Mouse (Mus musculus) limb, embryonic 15.5 days (tissue): ENCODE results near the gene Fzd4. TPM values are rescaled to one million over a fixed set of nuclear protein-coding genes. Genes with fewer than 3 reads are reported as not detected.

Experiments used
- ATAC-seq: fragments of 200-750 bp; cut with Nextera tagmentation; 2 replicates; pipeline ENCODE4 v1.8.0; 2017; ENCODE audit warnings: low read depth, moderate TSS enrichment; ENCODE audit not compliant: insufficient number of reproducible peaks, low FRiP score, low TSS enrichment
- H3K27ac ChIP-seq: fragments of 300-500 bp; sonication (generic); 2 replicates; pipeline ENCODE4 v1.5.1; 2015; ENCODE audit warnings: moderate library complexity, mild to moderate bottlenecking, inconsistent platforms
- H3K27me3 ChIP-seq: fragments of 300-500 bp; sonication (generic); 2 replicates; pipeline ENCODE4 v1.6.1; 2015; ENCODE audit warnings: inconsistent platforms
- H3K36me3 ChIP-seq: fragments of 300-500 bp; sonication (generic); 2 replicates; pipeline ENCODE4 v1.6.1; 2015; ENCODE audit warnings: inconsistent platforms
- H3K4me1 ChIP-seq: fragments of 300-500 bp; sonication (generic); 2 replicates; pipeline ENCODE4 v1.6.1; 2015; ENCODE audit warnings: inconsistent platforms
- H3K4me2 ChIP-seq: fragments of 300-500 bp; sonication (generic); 2 replicates; pipeline ENCODE4 v1.6.1; 2015; ENCODE audit warnings: mild to moderate bottlenecking, inconsistent platforms
- H3K4me3 ChIP-seq: fragments of 300-500 bp; sonication (generic); 2 replicates; pipeline ENCODE4 v1.5.1; 2015; ENCODE audit warnings: mild to moderate bottlenecking, inconsistent platforms
- H3K9ac ChIP-seq: fragments of 300-500 bp; sonication (generic); 2 replicates; pipeline ENCODE4 v1.6.1; 2015; ENCODE audit warnings: inconsistent platforms
- H3K9me3 ChIP-seq: fragments of 300-500 bp; sonication (generic); 2 replicates; pipeline ENCODE4 v1.6.1; 2016; ENCODE audit warnings: inconsistent platforms
- WGBS: fragments of 180-500 bp; shearing (Covaris S2); methylation state at CpG from one replicate; pipeline ENCODE4 v1.1.7; 2015; 5-methylcytosine and 5-hydroxymethylcytosine counted together
- polyA plus RNA-seq: library from polyadenylated mRNA; unstranded; fragments of >200 nt; fragmentation: Nextera tagmentation; extraction: Ambion mirVana; gene quantifications from 2 replicates; pipeline ENCODE4 v1.2.1, GENCODE M21; 2015

Gene Fzd4
- polyA plus RNA-seq, 1 experiment from 2014 or later: 12.3 TPM

GRCm38 (mm10) chr7:89418917-89419679 is 14.9 kb downstream of the Fzd4 start:
- ATAC-seq: no peak
- 54% methylated on average over 3 of the region's 3 CpGs for WGBS
- Histone ChIP-seq H3K4me2 (no peak overlapping the region), H3K27me3 (no peaks in the 10 kb centered on the region), H3K9me3 (no peaks in the 10 kb centered on the region), H3K27ac (no peak overlapping the region), H3K9ac (no peak overlapping the region), H3K4me1 (peaks cover 10% of the 10 kb centered on the region), H3K4me3 (no peak overlapping the region), H3K36me3 (no peaks in the 10 kb centered on the region)

- Histone ChIP-seq H3K9me3 (no peaks in the 10 kb centered on the region), H3K4me3 (no peak overlapping the region), H3K9ac (no peak overlapping the region), H3K27me3 (no peaks in the 10 kb centered on the region), H3K36me3 (no peaks in the 10 kb centered on the region), H3K4me2 (no peak overlapping the region), H3K27ac (no peak overlapping the region), H3K4me1 (peaks cover 10% of the 10 kb centered on the region)
- no peak for ATAC-seq
- WGBS: 93% methylated on average over 5 of the region's 5 CpGs
Measured at GRCm38 (mm10) chr7:89421294-89421693, 17.1 kb downstream of the Fzd4 start.

GRCm38 (mm10) chr7:89422650-89423049 is 18.5 kb downstream of the Fzd4 start:
- 39% methylated on average over 8 of the region's 8 CpGs for WGBS
- Histone ChIP-seq H3K4me3 (no peak overlapping the region), H3K27me3 (no peaks in the 10 kb centered on the region), H3K4me1 (peaks cover 9% of the 10 kb centered on the region), H3K27ac (no peak overlapping the region), H3K9me3 (no peaks in the 10 kb centered on the region), H3K36me3 (no peaks in the 10 kb centered on the region), H3K9ac (no peak overlapping the region), H3K4me2 (no peak overlapping the region)
- no peak for ATAC-seq

- no peaks in the 10 kb centered on the region for H3K9me3 ChIP-seq
- H3K9ac ChIP-seq: no peak overlapping the region
- H3K4me3 ChIP-seq: no peak overlapping the region
- H3K4me2 ChIP-seq: no peak overlapping the region
- no peaks in the 10 kb centered on the region for H3K36me3 ChIP-seq
- no peak overlapping the region for H3K27ac ChIP-seq
- peaks cover 4% of the 10 kb centered on the region for H3K4me1 ChIP-seq
- no peak for ATAC-seq
- WGBS: 24% methylated on average over 5 of the region's 5 CpGs
- H3K27me3 ChIP-seq: no peaks in the 10 kb centered on the region
Measured at GRCm38 (mm10) chr7:89423194-89423593, 19.0 kb downstream of the Fzd4 start.

- Histone ChIP-seq H3K4me1 (no peaks in the 10 kb centered on the region), H3K9ac (no peak overlapping the region), H3K4me2 (no peak overlapping the region), H3K4me3 (no peak overlapping the region), H3K27me3 (no peaks in the 10 kb centered on the region), H3K36me3 (no peaks in the 10 kb centered on the region), H3K27ac (no peak overlapping the region), H3K9me3 (no peaks in the 10 kb centered on the region)
- no peak for ATAC-seq
- 38% methylated on average over 8 of the region's 8 CpGs for WGBS
Measured at GRCm38 (mm10) chr7:89423688-89424255, 19.6 kb downstream of the Fzd4 start.

GRCm38 (mm10) chr7:89424659-89425058 is 20.5 kb downstream of the Fzd4 start:
- H3K4me2 ChIP-seq: no peak overlapping the region
- H3K27me3 ChIP-seq: no peaks in the 10 kb centered on the region
- H3K9me3 ChIP-seq: no peaks in the 10 kb centered on the region
- WGBS: 79% methylated on average over 5 of the region's 5 CpGs
- ATAC-seq: no peak
- H3K9ac ChIP-seq: no peak overlapping the region
- H3K36me3 ChIP-seq: no peaks in the 10 kb centered on the region
- no peak overlapping the region for H3K27ac ChIP-seq
- no peak overlapping the region for H3K4me3 ChIP-seq
- H3K4me1 ChIP-seq: no peaks in the 10 kb centered on the region

GRCm38 (mm10) chr7:89425803-89426725 is 21.9 kb downstream of the Fzd4 start:
- no peaks in the 10 kb centered on the region for H3K36me3 ChIP-seq
- no peak overlapping the region for H3K9ac ChIP-seq
- no peaks in the 10 kb centered on the region for H3K27me3 ChIP-seq
- no peaks in the 10 kb centered on the region for H3K4me1 ChIP-seq
- 46% methylated on average over 11 of the region's 11 CpGs for WGBS
- no peak overlapping the region for H3K27ac ChIP-seq
- ATAC-seq: no peak
- H3K9me3 ChIP-seq: no peaks in the 10 kb centered on the region
- H3K4me2 ChIP-seq: no peak overlapping the region
- no peak overlapping the region for H3K4me3 ChIP-seq

GRCm38 (mm10) chr7:89427101-89427500 is 22.9 kb downstream of the Fzd4 start:
- H3K9me3 ChIP-seq: no peaks in the 10 kb centered on the region
- no peaks in the 10 kb centered on the region for H3K36me3 ChIP-seq
- 26% methylated on average over 5 of the region's 5 CpGs for WGBS

GRCm38 (mm10) chr7:89428804-89429203 is 24.6 kb downstream of the Fzd4 start:
- no peak overlapping the region for H3K27ac ChIP-seq
- ATAC-seq: no peak
- 87% methylated on average over 5 of the region's 5 CpGs for WGBS

More at GRCm38 (mm10) chr7:89427101-89427500, 22.9 kb downstream of the Fzd4 start:
- Histone ChIP-seq H3K27me3 (no peaks in the 10 kb centered on the region), H3K4me1 (no peaks in the 10 kb centered on the region), H3K4me3 (no peak overlapping the region), H3K27ac (no peak overlapping the region), H3K4me2 (no peak overlapping the region), H3K9ac (no peak overlapping the region)
- no peak for ATAC-seq

GRCm38 (mm10) chr7:89429326-89429725 is 25.2 kb downstream of the Fzd4 start:
- Histone ChIP-seq H3K9me3 (no peaks in the 10 kb centered on the region), H3K4me1 (peaks cover 12% of the 10 kb centered on the region), H3K36me3 (no peaks in the 10 kb centered on the region), H3K4me3 (no peak overlapping the region), H3K4me2 (no peak overlapping the region), H3K9ac (no peak overlapping the region), H3K27me3 (no peaks in the 10 kb centered on the region), H3K27ac (no peak overlapping the region)
- WGBS: 79% methylated on average over 1 of the region's 1 CpGs
- ATAC-seq: no peak

More at GRCm38 (mm10) chr7:89428804-89429203, 24.6 kb downstream of the Fzd4 start:
- Histone ChIP-seq H3K27me3 (no peaks in the 10 kb centered on the region), H3K4me2 (no peak overlapping the region), H3K36me3 (no peaks in the 10 kb centered on the region), H3K9ac (no peak overlapping the region), H3K4me1 (peaks cover 8% of the 10 kb centered on the region), H3K9me3 (no peaks in the 10 kb centered on the region), H3K4me3 (no peak overlapping the region)

GRCm38 (mm10) chr7:89431185-89431584 is 27.0 kb downstream of the Fzd4 start:
- WGBS: 74% methylated on average over 2 of the region's 2 CpGs

More at GRCm38 (mm10) chr7:89431185-89431584, 27.0 kb downstream of the Fzd4 start:
- no peak overlapping the region for H3K27ac ChIP-seq
- no peak overlapping the region for H3K9ac ChIP-seq
- H3K4me1 ChIP-seq: peaks cover 12% of the 10 kb centered on the region
- no peak overlapping the region for H3K4me3 ChIP-seq
- H3K9me3 ChIP-seq: no peaks in the 10 kb centered on the region
- ATAC-seq: no peak
- H3K27me3 ChIP-seq: no peaks in the 10 kb centered on the region
- H3K4me2 ChIP-seq: no peak overlapping the region
- no peaks in the 10 kb centered on the region for H3K36me3 ChIP-seq
